Mouse (Mus musculus) ovary, adult 18-20 months (tissue): ENCODE data around the gene Gnl1.
A peak's percentile ranks its signal among the peaks of the same experiment; 100 is the strongest.
"Not testable (repeated sequence)": the region's sequence is repeated elsewhere in the genome, so short reads cannot be mapped to it uniquely, and the experiment has no call there.

Source experiments
- DNase-seq: peaks from one replicate; pipeline ENCODE4 v3.0.0; 2022; ENCODE audit warnings: low spot score, mixed read lengths

The Gnl1 gene

GRCm38 (mm10) chr17:35979401-35980362, at the start of gene Gnl1, which contains the start of gene Prr3:
Gene Gnl1, plus strand, starts transcription at chr17:35979851.
Gene Prr3, minus strand, starts transcription at chr17:35980236.
- DNase-seq: peak; percentile 84

GRCm38 (mm10) chr17:35930627-35931026, 49.0 kb upstream of the Gnl1 start:
- DNase-seq: no peak

GRCm38 (mm10) chr17:35932608-35933007, 47.0 kb upstream of the Gnl1 start:
- DNase-seq: no peak

- DNase-seq: not testable (repeated sequence)
Observed at GRCm38 (mm10) chr17:35935763-35936162, 43.9 kb upstream of the Gnl1 start.

GRCm38 (mm10) chr17:35937700-35938348, 41.8 kb upstream of the Gnl1 start:
- no peak for DNase-seq

- DNase-seq: no peak
Observed at GRCm38 (mm10) chr17:35939108-35939507, 40.5 kb upstream of the Gnl1 start.

- no peak for DNase-seq
Observed at GRCm38 (mm10) chr17:35939941-35940340, 39.7 kb upstream of the Gnl1 start.

GRCm38 (mm10) chr17:35950946-35951345, 28.7 kb upstream of the Gnl1 start:
- DNase-seq: not testable (repeated sequence)

- DNase-seq: not testable (repeated sequence)
Observed at GRCm38 (mm10) chr17:35952559-35952958, 27.1 kb upstream of the Gnl1 start.

GRCm38 (mm10) chr17:35954665-35955064, 25.0 kb upstream of the Gnl1 start:
- DNase-seq: no peak

GRCm38 (mm10) chr17:35958533-35959223, 21.0 kb upstream of the Gnl1 start:
- no peak for DNase-seq

GRCm38 (mm10) chr17:35963279-35963678, 16.4 kb upstream of the Gnl1 start:
- DNase-seq: no peak

- no peak for DNase-seq
Observed at GRCm38 (mm10) chr17:35967621-35968020, 12.0 kb upstream of the Gnl1 start.

GRCm38 (mm10) chr17:35969418-35970389, 9.9 kb upstream of the Gnl1 start, which contains the start of gene Abcf1:
Gene Abcf1, minus strand, starts transcription at chr17:35969761.
- DNase-seq: peak; percentile 95

GRCm38 (mm10) chr17:35972131-35972530, 7.5 kb upstream of the Gnl1 start:
- no peak for DNase-seq

- peak; percentile 75 for DNase-seq
Observed at GRCm38 (mm10) chr17:35978811-35979400, 745 bp upstream of the Gnl1 start.

GRCm38 (mm10) chr17:35980363-35980754, 708 bp downstream of the Gnl1 start:
- DNase-seq: peak; percentile 49

- no peak for DNase-seq
Observed at GRCm38 (mm10) chr17:35981776-35982175, 2.1 kb downstream of the Gnl1 start.

GRCm38 (mm10) chr17:35991781-35992180, 12.1 kb downstream of the Gnl1 start:
- DNase-seq: no peak

- peak; percentile 50 for DNase-seq
Observed at GRCm38 (mm10) chr17:35993675-35994074, 14.0 kb downstream of the Gnl1 start.
